Comparison of ENCODE assay signal across 20 mouse cellular contexts in genomic region chr2:132936176-132936575, GRCm38 (mm10). TPM values are rescaled to one million over a fixed set of nuclear protein-coding genes. Genes with fewer than 3 reads are reported as not detected.
DNase-seq lines count a peak whose midpoint lies in the region; ATAC-seq and TF ChIP-seq lines count a peak whose summit lies in the region.
"Had no signal": no experiment of that assay in that cellular context is flagged by ENCODE, and none has a peak within 500 bp of the region (broad histone marks: within the 10 kb centered on the region; RNA-seq: fewer than 3 reads in every experiment).

No protein-coding gene starts in this region.

- H3K4me1 ChIP-seq in stomach, embryonic 16.5 days (ENCODE audit: control insufficient read depth, insufficient read depth, low read length) = no peaks in the 10 kb centered on the region
- no peaks in the 10 kb centered on the region for H3K4me1 ChIP-seq in stomach, postnatal 0 days (replicated peaks; ENCODE audit: control insufficient read depth, insufficient read depth)
- H3K4me1 ChIP-seq in midbrain, embryonic 15.5 days = no peaks in the 10 kb centered on the region

- H3K4me2 ChIP-seq in stomach, embryonic 16.5 days (ENCODE audit: low read depth, low read length) = no peak overlapping the region
- H3K4me2 ChIP-seq in stomach, postnatal 0 days (replicated peaks; ENCODE audit: low read depth) = no peak overlapping the region
- H3K4me2 ChIP-seq in midbrain, embryonic 15.5 days = no peak overlapping the region

- no peak for TF ChIP-seq CTCF in stomach, postnatal 0 days (IDR thresholded peaks at IDR 0.05; ENCODE audit: low read depth)

- TF ChIP-seq EP300 in stomach, postnatal 0 days (optimal IDR thresholded peaks at IDR 0.05) = no peak

- peaks cover 8% of the 10 kb centered on the region; the same call in 1 of the 2 replicates for H3K36me3 ChIP-seq in stomach, embryonic 16.5 days (ENCODE audit: control insufficient read depth, insufficient read depth, low read length)
- no peaks in the 10 kb centered on the region for H3K36me3 ChIP-seq in stomach, postnatal 0 days (ENCODE audit: control insufficient read depth, insufficient read depth, low read length)
- no peaks in the 10 kb centered on the region for H3K36me3 ChIP-seq in midbrain, embryonic 15.5 days (replicated peaks)
- H3K36me3 ChIP-seq: G1E had no signal

- WGBS in stomach, embryonic 16.5 days = 71% methylated on average over 4 of the region's 4 CpGs
- WGBS in stomach, postnatal 0 days = 75% methylated on average over 4 of the region's 4 CpGs
- 92% methylated on average over 4 of the region's 4 CpGs for WGBS in midbrain, embryonic 15.5 days

- no peaks in the 10 kb centered on the region for H3K9me3 ChIP-seq in stomach, embryonic 16.5 days (replicated peaks; ENCODE audit: control insufficient read depth, low read length)
- no peaks in the 10 kb centered on the region for H3K9me3 ChIP-seq in stomach, postnatal 0 days (ENCODE audit: control insufficient read depth, low read length)
- no peaks in the 10 kb centered on the region for H3K9me3 ChIP-seq in midbrain, embryonic 15.5 days
- H3K9me3 ChIP-seq: G1E had no signal

- H3K27ac ChIP-seq in stomach, embryonic 16.5 days (ENCODE audit: low read length) = 0 out of 2 replicates have a peak overlapping the region, but pooled peaks have one; percentile 12
- H3K27ac ChIP-seq in stomach, postnatal 0 days (replicated peaks) = peak overlapping the region; percentile 67; the same call in 1 of the 2 replicates
- no peak overlapping the region for H3K27ac ChIP-seq in midbrain, embryonic 15.5 days

- peak; percentile 57; the same call in 1 of the 2 replicates for ATAC-seq in stomach, embryonic 16.5 days (ENCODE audit: insufficient read depth, low FRiP score)
- peak; percentile 51; the same call in 1 of the 2 replicates for ATAC-seq in stomach, postnatal 0 days (ENCODE audit: low FRiP score, low TSS enrichment)
- ATAC-seq in midbrain, embryonic 15.5 days (replicated peaks) = no peak
- ATAC-seq: activated CD4-positive, CD25-positive, alpha-beta regulatory T cell, adult 4 months; CD4-positive, CD25-positive, alpha-beta regulatory T cell, adult 4 months; Patski had no signal

- no peak overlapping the region for H3K9ac ChIP-seq in stomach, embryonic 16.5 days (ENCODE audit: low read length)
- no peak overlapping the region for H3K9ac ChIP-seq in stomach, postnatal 0 days (ENCODE audit: low read length)
- H3K9ac ChIP-seq in midbrain, embryonic 15.5 days = no peak overlapping the region

- H3K27me3 ChIP-seq in stomach, embryonic 16.5 days (ENCODE audit: control insufficient read depth, insufficient read depth, low read length) = no peaks in the 10 kb centered on the region
- no peaks in the 10 kb centered on the region for H3K27me3 ChIP-seq in stomach, postnatal 0 days (ENCODE audit: control insufficient read depth, insufficient read depth, low read length)
- no peaks in the 10 kb centered on the region for H3K27me3 ChIP-seq in midbrain, embryonic 15.5 days (replicated peaks)

- H3K4me3 ChIP-seq in stomach, embryonic 16.5 days (replicated peaks; ENCODE audit: low read length) = no peak overlapping the region
- H3K4me3 ChIP-seq in stomach, postnatal 0 days (ENCODE audit: low read depth, low read length) = no peak overlapping the region
- H3K4me3 ChIP-seq in midbrain, embryonic 15.5 days = no peak overlapping the region

- DNase-seq in stomach, postnatal 0 days (ENCODE audit: low spot score) = peak; percentile 12
- DNase-seq in T-cell, adult 2 months (ENCODE audit: low spot score) = no peak
- DNase-seq: adrenal gland, adult 2 months; adrenal gland, adult 8-10 months; adrenal gland, postnatal 10 days; adrenal gland, postnatal 14 days; adrenal gland, postnatal 25 days; adrenal gland, postnatal 36 days; B cell, adult 2 months; cerebellum, adult 11 months; cerebellum, adult 11-12 months; cerebellum, adult 18-20 months; cerebellum, adult 2 months had no signal

RNA-seq across cellular contexts. Expression of gene Fermt1, which starts 9.5 kb away (rescaled TPM):
- 45.0 and 50.9 TPM in 2 replicates for polyA plus RNA-seq in stomach, embryonic 16.5 days (2015; fragmentation: Nextera tagmentation; extraction: Ambion mirVana)
- polyA plus RNA-seq in stomach, postnatal 0 days (2015; fragmentation: Nextera tagmentation; extraction: Ambion mirVana) = 56.4 and 62.8 TPM in 2 replicates
- not detected in 2 replicates for polyA plus RNA-seq in midbrain, embryonic 15.5 days (2015; fragmentation: Nextera tagmentation; extraction: Ambion mirVana)
- polyA plus RNA-seq: activated CD4-positive, CD25-positive, alpha-beta regulatory T cell, adult 4 months; adrenal gland, adult 2 months; C2C12; cerebellum, adult 2 months; G1E had no signal

RNA-seq across cellular contexts. Expression of gene Lrrn4, which starts 55.5 kb away (rescaled TPM):
- 9.5 and 11.5 TPM in 2 replicates for polyA plus RNA-seq in stomach, embryonic 16.5 days (2015; fragmentation: Nextera tagmentation; extraction: Ambion mirVana)
- 5.9 and 8.5 TPM in 2 replicates for polyA plus RNA-seq in stomach, postnatal 0 days (2015; fragmentation: Nextera tagmentation; extraction: Ambion mirVana)
- 0.40 and 0.46 TPM in 2 replicates for polyA plus RNA-seq in midbrain, embryonic 15.5 days (2015; fragmentation: Nextera tagmentation; extraction: Ambion mirVana)
- polyA plus RNA-seq: C2C12, G1E, Patski had no signal

Comparison
In these comparisons a context has a peak if more than half of its experiments do, and no peak if none do; other contexts are left out.
1. RNA of gene Fermt1, which starts 9.5 kb away (polyA plus RNA-seq): 56.4 to 62.8 TPM in stomach, postnatal 0 days and 45.0 to 50.9 TPM in stomach, embryonic 16.5 days; not detected in midbrain, embryonic 15.5 days; every median in the first group is over 10 times any median in the second.